Mouse (Mus musculus) kidney, postnatal 0 days (tissue): ENCODE results near the gene Fam49a. TPM values are rescaled to one million over a fixed set of nuclear protein-coding genes. Genes with fewer than 3 reads are reported as not detected.

Experiments
- ATAC-seq: fragments of 200-750 bp; cut with Nextera tagmentation; replicated peaks from 2 replicates; pipeline ENCODE4 v1.8.0; 2017; ENCODE audit warnings: low read depth, moderate number of reproducible peaks, moderate TSS enrichment, moderate library complexity; ENCODE audit not compliant: low FRiP score
- DNase-seq: peaks from one replicate; pipeline ENCODE4 v3.0.0-alpha.2; 2016; ENCODE audit warnings: low spot score
- H3K27ac ChIP-seq: fragments of 300-500 bp; sonication (generic); 2 replicates; pipeline ENCODE4 v1.5.1; 2014; ENCODE audit warnings: mild to moderate bottlenecking
- H3K27me3 ChIP-seq: fragments of 300-500 bp; sonication (generic); 2 replicates; pipeline ENCODE4 v1.6.1; 2014; ENCODE audit warnings: low read length, mixed read lengths; ENCODE audit not compliant: insufficient read depth
- H3K36me3 ChIP-seq: fragments of 300-500 bp; sonication (generic); 2 replicates; pipeline ENCODE4 v1.6.1; 2014; ENCODE audit warnings: low read length, mixed read lengths; ENCODE audit not compliant: insufficient read depth
- H3K4me1 ChIP-seq: fragments of 300-500 bp; sonication (generic); replicated peaks from 2 replicates; pipeline ENCODE4 v1.6.1; 2014; ENCODE audit warnings: antibody characterized with exemption, low read length, mixed read lengths; ENCODE audit not compliant: insufficient read depth
- H3K4me2 ChIP-seq: fragments of 300-500 bp; sonication (generic); 2 replicates; pipeline ENCODE4 v1.6.1; 2014; ENCODE audit warnings: mild to moderate bottlenecking, low read length, moderate library complexity, mixed read lengths
- H3K4me3 ChIP-seq: fragments of 300-500 bp; sonication (generic); replicated peaks from 2 replicates; pipeline ENCODE4 v1.5.1; 2014; ENCODE audit warnings: low read depth, low read length
- H3K9ac ChIP-seq: fragments of 300-500 bp; sonication (generic); 2 replicates; pipeline ENCODE4 v1.6.1; 2014; ENCODE audit warnings: low read depth, low read length
- H3K9me3 ChIP-seq: fragments of 300-500 bp; sonication (generic); replicated peaks from 2 replicates; pipeline ENCODE4 v1.6.1; 2016; ENCODE audit warnings: low read length, inconsistent platforms, mixed read lengths
- CTCF ChIP-seq: IDR thresholded peaks from 2 replicates; pipeline ENCODE4 v1.5.1; 2016; ENCODE audit warnings: antibody characterized with exemption, low read depth, mild to moderate bottlenecking, moderate library complexity
- WGBS: fragments of 180-500 bp; shearing (Covaris S2); extraction: QIAGEN DNeasy Blood & Tissue Kit; methylation state at CpG from one replicate; pipeline ENCODE4 v1.1.7; 2014; 5-methylcytosine and 5-hydroxymethylcytosine counted together
- polyA plus RNA-seq: library from polyadenylated mRNA; unstranded; fragments of >200 nt; fragmentation: Nextera tagmentation; extraction: Ambion mirVana; gene quantifications from 2 replicates; pipeline ENCODE4 v1.2.1, GENCODE M21; 2015

Fam49a gene
- polyA plus RNA-seq, 1 experiment from 2014 or later, result 5.6 TPM

DNA sequence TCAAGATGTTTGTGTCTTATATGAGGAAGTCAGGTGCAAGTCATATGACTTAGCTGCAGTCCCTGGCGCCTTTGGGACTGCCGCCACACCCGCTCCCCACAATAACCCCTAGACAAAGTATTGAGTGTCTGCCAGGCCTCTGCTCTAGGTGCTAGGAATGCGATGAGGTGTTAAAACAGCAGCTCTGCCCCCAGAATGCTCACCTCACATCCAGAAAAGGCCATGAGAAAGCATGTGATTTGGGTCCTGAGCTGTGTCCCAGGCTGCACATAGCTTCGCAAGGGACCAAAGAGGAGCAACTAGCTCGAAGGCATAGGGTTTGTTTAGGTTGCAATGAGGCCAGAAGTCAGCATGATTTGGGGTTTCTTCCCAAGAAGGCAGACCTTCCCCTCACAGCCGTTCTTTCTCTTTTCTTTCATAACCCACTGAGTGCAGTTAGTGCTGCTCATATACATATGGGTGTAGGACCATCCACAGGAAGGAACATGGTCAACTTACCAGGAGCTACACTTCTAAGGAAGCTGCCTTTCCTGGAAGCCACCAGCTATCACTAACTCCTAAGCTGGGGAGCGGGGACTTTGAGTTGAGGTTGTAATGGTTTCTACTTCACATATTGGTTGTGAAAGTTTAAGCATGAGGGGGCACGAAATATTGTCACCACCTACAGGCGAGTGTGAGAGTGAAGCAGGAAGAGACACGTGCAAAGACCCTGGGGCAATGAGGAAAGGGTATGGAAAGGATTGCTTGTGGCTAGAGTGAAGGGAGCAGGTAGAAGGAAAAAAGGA, 71.8 kb downstream of the Fam49a start:
- no peak overlapping the region for H3K9ac ChIP-seq
- H3K27me3 ChIP-seq, result no peaks in the 10 kb centered on the region
- WGBS, result 91% methylated on average over 11 of the region's 11 CpGs
- H3K4me1 ChIP-seq, result no peaks in the 10 kb centered on the region
- no peaks in the 10 kb centered on the region for H3K9me3 ChIP-seq
- TF ChIP-seq CTCF, result no peak
- H3K36me3 ChIP-seq, result no peaks in the 10 kb centered on the region
- no peak for ATAC-seq
- H3K4me3 ChIP-seq, result no peak overlapping the region
- DNase-seq, result no peak
- no peak overlapping the region for H3K4me2 ChIP-seq
- no peak overlapping the region for H3K27ac ChIP-seq

DNA sequence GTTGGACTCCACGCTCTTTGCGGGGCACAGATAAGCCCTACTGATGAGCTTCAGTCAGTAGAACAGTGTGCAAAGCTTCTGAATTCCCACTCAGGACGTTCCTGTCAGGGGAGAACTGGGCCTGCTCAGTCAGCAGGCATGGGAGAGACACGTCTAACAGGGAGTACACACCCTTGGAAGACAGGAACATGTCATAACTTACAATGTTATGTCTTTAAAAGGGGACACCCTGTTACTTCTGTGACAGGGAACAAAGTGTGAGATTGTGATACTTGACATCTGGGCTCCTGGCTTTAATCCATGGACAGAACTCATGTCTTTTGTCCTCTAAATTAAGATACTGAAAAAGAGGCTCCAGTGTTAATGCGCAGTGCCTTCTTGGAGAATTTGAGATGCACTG, 72.5 kb downstream of the Fam49a start:
- DNase-seq (no peak), ATAC-seq (no peak)
- H3K4me3 ChIP-seq, result no peak overlapping the region
- no peak for TF ChIP-seq CTCF
- no peaks in the 10 kb centered on the region for H3K36me3 ChIP-seq
- H3K9me3 ChIP-seq, result no peaks in the 10 kb centered on the region
- H3K27me3 ChIP-seq, result no peaks in the 10 kb centered on the region
- H3K27ac ChIP-seq, result no peak overlapping the region
- no peaks in the 10 kb centered on the region for H3K4me1 ChIP-seq
- H3K9ac ChIP-seq, result no peak overlapping the region
- 81% methylated on average over 5 of the region's 5 CpGs for WGBS
- no peak overlapping the region for H3K4me2 ChIP-seq

DNA sequence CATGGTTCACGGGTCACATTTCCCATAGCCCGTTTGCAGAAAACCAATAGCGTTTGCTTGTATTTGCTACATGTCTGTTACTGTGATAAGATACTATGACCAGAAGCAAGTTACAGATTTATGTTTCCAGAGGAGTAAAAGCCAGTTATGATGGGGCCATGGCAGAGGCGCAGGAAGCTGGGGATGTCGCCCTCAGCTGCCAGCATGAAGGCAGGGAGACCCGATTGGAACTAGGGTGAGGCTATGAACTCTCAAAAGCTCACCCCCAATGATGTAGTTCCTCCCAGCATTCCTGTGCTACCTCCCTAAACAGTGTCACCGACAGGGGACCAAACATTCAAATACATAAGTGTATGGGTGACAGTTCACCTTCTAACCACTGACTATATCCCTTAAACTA, 73.6 kb downstream of the Fam49a start:
- no peaks in the 10 kb centered on the region for H3K27me3 ChIP-seq
- no peak overlapping the region for H3K9ac ChIP-seq
- no peak for TF ChIP-seq CTCF
- H3K4me3 ChIP-seq, result no peak overlapping the region
- no peaks in the 10 kb centered on the region for H3K4me1 ChIP-seq
- DNase-seq (no peak), ATAC-seq (no peak)
- H3K9me3 ChIP-seq, result no peaks in the 10 kb centered on the region
- no peak overlapping the region for H3K27ac ChIP-seq
- no peak overlapping the region for H3K4me2 ChIP-seq
- WGBS, result 85% methylated on average over 7 of the region's 7 CpGs
- H3K36me3 ChIP-seq, result no peaks in the 10 kb centered on the region

DNA sequence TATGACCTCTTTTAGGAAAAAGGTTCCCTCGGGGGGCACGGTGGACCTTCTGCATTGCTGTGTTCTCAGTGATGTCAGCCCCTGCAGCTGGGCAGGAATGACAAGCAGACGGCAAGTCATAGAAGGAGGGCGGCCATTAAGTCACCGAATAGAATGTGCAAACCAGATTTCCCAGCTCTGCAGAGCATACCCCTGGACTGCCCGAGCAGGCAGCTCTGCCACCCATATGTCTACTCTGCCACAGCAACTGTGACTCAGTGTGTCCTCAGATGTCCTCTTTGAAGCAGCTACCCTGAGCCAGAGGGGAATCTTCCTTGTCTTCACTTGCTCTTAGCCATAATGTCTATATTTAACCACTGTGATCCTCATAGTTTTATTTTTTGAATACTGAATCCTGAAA, 75.4 kb downstream of the Fam49a start:
- no peak for TF ChIP-seq CTCF
- H3K9ac ChIP-seq, result no peak overlapping the region
- 93% methylated on average over 6 of the region's 6 CpGs for WGBS
- no peaks in the 10 kb centered on the region for H3K4me1 ChIP-seq
- ATAC-seq (no peak), DNase-seq (no peak)
- H3K36me3 ChIP-seq, result no peaks in the 10 kb centered on the region
- H3K4me2 ChIP-seq, result no peak overlapping the region
- H3K27me3 ChIP-seq, result no peaks in the 10 kb centered on the region
- H3K9me3 ChIP-seq, result no peaks in the 10 kb centered on the region
- H3K27ac ChIP-seq, result no peak overlapping the region
- no peak overlapping the region for H3K4me3 ChIP-seq

DNA sequence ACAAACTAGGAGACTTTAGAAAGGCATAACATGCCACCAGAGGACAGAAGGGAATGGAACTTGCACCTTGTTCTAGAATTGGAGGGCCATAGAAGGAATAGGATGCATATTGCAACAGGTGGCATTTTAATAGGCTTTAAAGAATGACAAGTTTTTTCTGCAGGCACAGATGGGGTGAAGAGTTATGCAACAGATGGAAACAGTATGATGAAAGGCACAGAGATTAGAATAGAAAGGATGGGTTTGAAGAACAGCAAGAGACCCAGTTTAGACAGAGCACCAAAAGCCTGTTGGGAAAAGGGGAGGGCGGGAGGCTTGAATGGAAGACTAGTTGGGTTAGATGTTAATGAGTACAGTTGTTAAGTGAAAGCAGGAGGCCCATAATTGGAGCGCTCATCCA, 81.4 kb downstream of the Fam49a start:
- ATAC-seq (no peak), DNase-seq (no peak)
- H3K4me2 ChIP-seq, result no peak overlapping the region
- no peak overlapping the region for H3K4me3 ChIP-seq
- H3K27me3 ChIP-seq, result no peaks in the 10 kb centered on the region
- TF ChIP-seq CTCF, result no peak
- no peaks in the 10 kb centered on the region for H3K4me1 ChIP-seq
- WGBS, result 98% methylated on average over 2 of the region's 2 CpGs
- H3K9me3 ChIP-seq, result no peaks in the 10 kb centered on the region
- H3K9ac ChIP-seq, result no peak overlapping the region
- H3K36me3 ChIP-seq, result no peaks in the 10 kb centered on the region
- H3K27ac ChIP-seq, result no peak overlapping the region

DNA sequence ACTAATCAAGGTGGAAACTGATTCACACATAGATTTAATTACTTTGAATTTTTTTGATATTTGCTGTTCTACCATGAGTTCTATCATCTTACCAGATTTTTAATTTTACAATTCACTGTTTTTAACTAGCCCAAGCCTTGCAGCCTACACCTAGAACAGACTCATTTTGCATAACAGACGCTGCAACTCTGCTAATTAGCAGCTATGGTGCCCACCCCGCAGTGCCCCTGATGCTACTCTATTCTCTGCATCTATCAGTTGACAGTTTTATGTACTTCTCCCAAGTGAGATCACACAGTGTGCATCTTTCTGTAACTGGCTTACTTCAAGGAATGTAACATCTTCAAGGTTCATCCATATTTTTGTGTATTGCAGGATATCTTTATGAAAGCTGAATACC, 86.7 kb downstream of the Fam49a start:
- TF ChIP-seq CTCF, result no peak
- ATAC-seq (no peak), DNase-seq (no peak)
- H3K4me2 ChIP-seq, result no peak overlapping the region
- no peaks in the 10 kb centered on the region for H3K27me3 ChIP-seq
- H3K36me3 ChIP-seq, result no peaks in the 10 kb centered on the region
- no peak overlapping the region for H3K9ac ChIP-seq
- no peak overlapping the region for H3K4me3 ChIP-seq
- H3K9me3 ChIP-seq, result no peaks in the 10 kb centered on the region
- H3K4me1 ChIP-seq, result no peaks in the 10 kb centered on the region
- no peak overlapping the region for H3K27ac ChIP-seq
- WGBS, result 68% methylated on average over 2 of the region's 2 CpGs
